Comparison of ENCODE assay signal across 20 mouse cellular contexts in genomic region chr17:46126608-46127007, GRCm38 (mm10). TPM values are rescaled to one million over a fixed set of nuclear protein-coding genes. Genes with fewer than 3 reads are reported as not detected.
DNase-seq lines count a peak whose midpoint lies in the region; ATAC-seq and TF ChIP-seq lines count a peak whose summit lies in the region.
"Had no signal": no experiment of that assay in that cellular context is flagged by ENCODE, and none has a peak within 500 bp of the region (broad histone marks: within the 10 kb centered on the region; RNA-seq: fewer than 3 reads in every experiment).

No protein-coding gene starts in this region.

- no peaks in the 10 kb centered on the region for H3K9me3 ChIP-seq in liver, embryonic 11.5 days (ENCODE audit: control insufficient read depth, low read length)
- H3K9me3 ChIP-seq: forebrain, embryonic 15.5 days; heart, embryonic 15.5 days; limb, embryonic 13.5 days; liver, embryonic 15.5 days; neural tube, embryonic 12.5 days; stomach, embryonic 15.5 days had no signal

- no peak overlapping the region for H3K4me2 ChIP-seq in liver, embryonic 11.5 days
- H3K4me2 ChIP-seq: forebrain, embryonic 15.5 days; heart, embryonic 15.5 days; limb, embryonic 13.5 days; liver, embryonic 15.5 days; neural tube, embryonic 12.5 days; stomach, embryonic 15.5 days had no signal

- no peak for ATAC-seq in liver, embryonic 11.5 days (replicated peaks; ENCODE audit: low FRiP score)
- ATAC-seq: forebrain, embryonic 15.5 days had no signal

- no peaks in the 10 kb centered on the region for H3K4me1 ChIP-seq in kidney, adult 2 months (ENCODE audit: control insufficient read depth, insufficient read depth, low read length)
- H3K4me1 ChIP-seq in liver, embryonic 11.5 days (replicated peaks; ENCODE audit: control insufficient read depth, insufficient read depth, low read length) = peaks cover 3% of the 10 kb centered on the region; the same call in 1 of the 2 replicates
- H3K4me1 ChIP-seq: forebrain, embryonic 15.5 days; limb, embryonic 13.5 days; liver, embryonic 15.5 days; neural tube, embryonic 12.5 days; stomach, embryonic 15.5 days had no signal

- no peaks in the 10 kb centered on the region; the same call in 1 of the 2 replicates for H3K36me3 ChIP-seq in kidney, adult 2 months (ENCODE audit: control insufficient read depth, insufficient read depth, low read length)
- peaks cover 56% of the 10 kb centered on the region for H3K36me3 ChIP-seq in liver, embryonic 11.5 days (ENCODE audit: control insufficient read depth, insufficient read depth, low read length)

- no peak overlapping the region for H3K9ac ChIP-seq in liver, embryonic 11.5 days (ENCODE audit: low read depth, low read length)
- H3K9ac ChIP-seq: forebrain, embryonic 15.5 days; heart, embryonic 15.5 days; limb, embryonic 13.5 days; liver, embryonic 15.5 days; neural tube, embryonic 12.5 days; stomach, embryonic 15.5 days had no signal

- no peak overlapping the region for H3K27ac ChIP-seq in kidney, adult 2 months (ENCODE audit: insufficient read depth, low read depth, low read length)
- no peak overlapping the region for H3K27ac ChIP-seq in liver, embryonic 11.5 days (ENCODE audit: low read depth, low read length)
- H3K27ac ChIP-seq: forebrain, embryonic 15.5 days; heart, adult 2 months; heart, embryonic 15.5 days; left cerebral cortex, adult 2 months; limb, embryonic 13.5 days; liver, embryonic 15.5 days; neural tube, embryonic 12.5 days; stomach, embryonic 15.5 days had no signal

- TF ChIP-seq CTCF in kidney, adult 2 months (conservative IDR thresholded peaks at IDR 0.05; ENCODE audit: insufficient read depth, insufficient read length, low read depth, low read length) = no peak

- no peak overlapping the region for H3K4me3 ChIP-seq in kidney, adult 2 months (ENCODE audit: insufficient read depth, low read depth, low read length)
- no peak overlapping the region for H3K4me3 ChIP-seq in liver, embryonic 11.5 days (ENCODE audit: low read depth, low read length)
- H3K4me3 ChIP-seq: erythroblast, embryonic 14.5 days; forebrain, embryonic 15.5 days; heart, adult 2 months; heart, embryonic 15.5 days; left cerebral cortex, adult 2 months; limb, embryonic 13.5 days; liver, embryonic 15.5 days; neural tube, embryonic 12.5 days; stomach, embryonic 15.5 days had no signal

- DNase-seq in kidney, adult 2 months = peak; percentile 27
- DNase-seq in kidney, adult 8-10 months = no peak
- DNase-seq in adrenal gland, postnatal 36 days = peak; percentile 72 to 73
- peak; percentile 66 to 77 for DNase-seq in lung, adult 18-20 months
- peak; percentile 81 for DNase-seq in lung, postnatal 25 days (ENCODE audit: low spot score)
- no peak for DNase-seq in liver, embryonic 11.5 days (ENCODE audit: low spot score)
- DNase-seq in heart, adult 18-20 months = no peak
- no peak for DNase-seq in frontal cortex, postnatal 36 days (ENCODE audit: low spot score in 2 of 2)
- DNase-seq: cerebellum, adult 18-20 months; cerebellum, postnatal 36 days had no signal

- WGBS in kidney, adult 2 months = 56% methylated on average over 6 of the region's 6 CpGs
- WGBS in liver, embryonic 11.5 days = 76% methylated on average over 6 of the region's 6 CpGs

- H3K27me3 ChIP-seq in kidney, adult 2 months (replicated peaks; ENCODE audit: control insufficient read depth, insufficient read depth, low read length) = no peaks in the 10 kb centered on the region
- H3K27me3 ChIP-seq in liver, embryonic 11.5 days (replicated peaks; ENCODE audit: control insufficient read depth, insufficient read depth, low read length) = no peaks in the 10 kb centered on the region
- H3K27me3 ChIP-seq: forebrain, embryonic 15.5 days; heart, embryonic 15.5 days; limb, embryonic 13.5 days; liver, embryonic 15.5 days; neural tube, embryonic 12.5 days; stomach, embryonic 15.5 days had no signal

- TF ChIP-seq POLR2A in kidney, adult 2 months (IDR thresholded peaks at IDR 0.05; ENCODE audit: low read depth, low read length) = no peak

RNA-seq across cellular contexts. Expression of gene Mrps18a, which starts 15.8 kb away (rescaled TPM):
- polyA plus RNA-seq in kidney, adult 2 months (2012; rRNA removed) = 94.6 and 120 TPM in 2 replicates
- total RNA-seq in adrenal gland, postnatal 36 days (2021) = 100 to 1,000 TPM in 1 of 2 experiments, 10 to 100 TPM in 1; 99.1 to 106 TPM
- polyA plus RNA-seq in liver, embryonic 11.5 days (2014; fragmentation: Nextera tagmentation; extraction: Ambion mirVana) = 141 and 143 TPM in 2 replicates
- total RNA-seq in heart, adult 18-20 months (2021) = 100 to 1,000 TPM; 143 to 145 TPM

RNA-seq across cellular contexts. Expression of gene Rsph9, which starts 17.4 kb away (rescaled TPM):
- polyA plus RNA-seq in kidney, adult 2 months (2012; rRNA removed) = 34.8 and 37.2 TPM in 2 replicates
- 10 to 100 TPM in 1 of 2 experiments, 1 to 10 TPM in 1; 7.9 to 12.8 TPM for total RNA-seq in adrenal gland, postnatal 36 days (2021)
- polyA plus RNA-seq in liver, embryonic 11.5 days (2014; fragmentation: Nextera tagmentation; extraction: Ambion mirVana) = 2.0 TPM in 2 replicates
- under 1 TPM; 0.41 to 0.60 TPM for total RNA-seq in heart, adult 18-20 months (2021)
- total RNA-seq: monocyte, adult 5-6 weeks had no signal
- polyA plus RNA-seq: erythroblast, embryonic 14.5 days had no signal

RNA-seq across cellular contexts. Expression of gene Mad2l1bp, which starts 26.7 kb away (rescaled TPM):
- 17.3 and 19.2 TPM in 2 replicates for polyA plus RNA-seq in kidney, adult 2 months (2012; rRNA removed)
- 10 to 100 TPM; 19.7 to 20.1 TPM for total RNA-seq in adrenal gland, postnatal 36 days (2021)
- polyA plus RNA-seq in liver, embryonic 11.5 days (2014; fragmentation: Nextera tagmentation; extraction: Ambion mirVana) = 37.2 and 41.2 TPM in 2 replicates
- total RNA-seq in heart, adult 18-20 months (2021) = 10 to 100 TPM; 28.0 to 30.4 TPM

RNA-seq across cellular contexts. Expression of gene Gtpbp2, which starts 34.2 kb away (rescaled TPM):
- polyA plus RNA-seq in kidney, adult 2 months (2012; rRNA removed) = 69.7 and 80.4 TPM in 2 replicates
- 10 to 100 TPM; 67.4 to 78.1 TPM for total RNA-seq in adrenal gland, postnatal 36 days (2021)
- polyA plus RNA-seq in liver, embryonic 11.5 days (2014; fragmentation: Nextera tagmentation; extraction: Ambion mirVana) = 26.1 and 31.1 TPM in 2 replicates
- total RNA-seq in heart, adult 18-20 months (2021) = 10 to 100 TPM; 49.5 to 51.2 TPM

Comparison
In these comparisons a context has a peak if more than half of its experiments do, and no peak if none do; other contexts are left out.
1. DNase-seq: peak in kidney, adult 2 months (single experiment), adrenal gland, postnatal 36 days (2 of 2), lung, adult 18-20 months (2 of 2) and lung, postnatal 25 days (single experiment); none in kidney, adult 8-10 months (0 of 2), liver, embryonic 11.5 days (single experiment), heart, adult 18-20 months (0 of 2) and frontal cortex, postnatal 36 days (0 of 2).
2. RNA of gene Rsph9, which starts 17.4 kb away (total RNA-seq): 7.9 to 12.8 TPM in adrenal gland, postnatal 36 days; 0.41 to 0.60 TPM in heart, adult 18-20 months; every median in the first group is over 4 times any median in the second.